Mouse (Mus musculus) thymus, postnatal 25 days (tissue): ENCODE measurements around the gene Gapdhs.
A peak's percentile ranks its signal among the peaks of the same experiment; 100 is the strongest.
"Not testable (repeated sequence)": the region's sequence is repeated elsewhere in the genome, so short reads cannot be mapped to it uniquely, and the experiment has no call there.

ENCODE experiments used
- DNase-seq: peaks from one replicate; pipeline ENCODE4 v3.0.0; 2022

Gapdhs gene

DNA sequence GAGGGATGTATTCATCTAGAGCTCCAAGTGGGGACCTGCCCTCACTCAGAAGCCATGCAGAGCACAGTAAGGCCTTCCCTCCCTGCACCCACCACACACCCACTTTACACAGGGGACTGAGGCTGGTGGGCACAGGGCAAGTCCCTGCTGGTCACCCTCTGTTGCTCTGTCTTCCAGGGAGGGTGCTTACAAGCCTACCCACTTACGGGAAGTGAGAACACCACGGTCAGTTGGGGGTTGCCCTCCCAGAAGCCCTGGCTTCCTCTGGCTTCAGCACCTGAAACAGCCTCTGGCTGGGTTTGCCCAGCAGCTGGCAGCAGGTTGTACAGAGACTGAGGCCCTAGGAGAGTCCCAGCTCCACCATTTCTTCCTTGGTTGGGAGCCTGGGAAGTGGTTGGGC, 911 bp downstream of the Gapdhs start:
- not testable (repeated sequence) for DNase-seq

DNA sequence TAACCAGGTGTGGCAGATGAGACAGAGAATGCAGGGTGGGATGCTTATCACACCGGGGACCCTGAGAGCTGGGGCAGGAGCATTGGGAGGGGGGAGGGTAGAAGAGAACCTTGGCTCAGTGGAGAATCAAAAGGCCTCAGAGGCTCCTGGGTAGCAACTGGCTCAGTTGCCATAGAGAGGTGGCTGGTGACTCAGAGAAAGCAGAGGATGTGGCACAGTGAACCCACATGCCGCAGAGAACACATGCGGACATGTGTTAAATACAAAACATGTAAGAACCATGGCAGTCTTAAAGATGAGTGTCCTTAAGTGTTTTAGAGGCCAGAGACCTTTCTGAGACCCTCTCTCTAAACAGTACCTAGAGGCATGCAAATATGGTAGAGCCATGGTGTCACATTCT, 7.3 kb downstream of the Gapdhs start:
- no peak for DNase-seq

DNA sequence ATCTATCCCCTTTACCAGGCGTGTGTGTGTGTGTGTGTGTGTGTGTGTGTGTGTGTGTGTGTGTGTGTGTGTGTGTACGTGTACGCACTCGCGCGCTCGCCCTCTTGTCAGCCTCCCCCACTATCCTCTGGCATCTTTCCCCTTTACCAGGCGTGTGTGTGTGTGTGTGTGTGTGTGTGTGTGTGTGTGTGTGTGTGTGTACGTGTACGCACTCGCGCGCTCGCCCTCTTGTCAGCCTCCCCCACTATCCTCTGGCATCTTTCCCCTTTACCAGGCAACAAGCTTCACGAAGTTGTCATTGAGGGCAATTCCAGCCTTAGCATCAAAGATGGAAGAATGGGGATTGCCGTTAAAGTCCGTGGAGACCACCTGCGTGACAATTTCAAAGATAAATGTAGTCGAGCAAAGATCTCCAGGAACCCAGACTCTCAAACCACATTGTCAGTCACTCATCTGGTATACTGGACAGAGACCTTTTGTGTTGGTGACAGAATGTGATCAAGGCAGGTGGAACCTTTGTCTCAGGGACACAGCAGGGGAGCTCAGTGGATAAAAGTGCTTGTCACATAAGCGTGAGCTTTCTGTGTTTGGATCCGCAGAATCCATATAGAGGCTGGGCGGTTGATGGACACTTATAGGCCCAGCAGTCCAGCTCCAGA, 13.3 kb downstream of the Gapdhs start:
- DNase-seq: not testable (repeated sequence)

DNA sequence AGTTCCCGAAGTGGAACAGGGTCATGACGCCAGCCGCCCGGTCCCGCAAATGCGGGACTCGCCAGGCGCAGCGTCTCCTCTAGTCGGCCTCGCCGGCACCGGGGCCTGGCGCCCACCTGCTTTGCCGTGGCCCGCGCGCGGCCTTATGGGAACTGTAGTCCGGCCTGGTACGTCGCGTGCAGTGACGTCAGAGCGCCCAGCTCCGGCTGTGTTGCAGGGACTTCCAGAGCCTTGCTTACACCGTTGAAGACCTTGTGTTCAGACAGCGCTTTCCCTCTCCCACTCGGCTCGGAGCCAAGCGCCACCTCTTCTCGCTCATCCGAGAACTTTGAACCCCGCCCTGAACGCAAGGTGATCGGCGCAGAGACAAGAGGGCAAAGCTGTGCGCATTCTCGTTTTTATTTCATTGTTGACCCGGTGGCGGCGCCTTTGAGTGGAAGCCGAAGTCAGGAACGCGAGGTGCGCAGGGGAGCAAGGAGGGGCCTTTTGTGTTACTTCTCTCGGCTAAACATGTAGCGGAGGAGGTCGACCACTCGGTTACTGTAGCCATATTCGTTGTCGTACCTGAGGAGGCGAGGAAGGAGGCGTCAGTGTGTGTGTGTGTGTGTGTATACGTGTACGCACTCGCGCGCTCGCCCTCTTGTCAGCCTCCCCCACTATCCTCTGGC, 14.0 kb downstream of the Gapdhs start, which contains the start of gene Tmem147:
Gene Tmem147, minus strand, starts transcription at position 145 of the 668 bp plus-strand sequence.
- DNase-seq: peak; percentile 96

DNA sequence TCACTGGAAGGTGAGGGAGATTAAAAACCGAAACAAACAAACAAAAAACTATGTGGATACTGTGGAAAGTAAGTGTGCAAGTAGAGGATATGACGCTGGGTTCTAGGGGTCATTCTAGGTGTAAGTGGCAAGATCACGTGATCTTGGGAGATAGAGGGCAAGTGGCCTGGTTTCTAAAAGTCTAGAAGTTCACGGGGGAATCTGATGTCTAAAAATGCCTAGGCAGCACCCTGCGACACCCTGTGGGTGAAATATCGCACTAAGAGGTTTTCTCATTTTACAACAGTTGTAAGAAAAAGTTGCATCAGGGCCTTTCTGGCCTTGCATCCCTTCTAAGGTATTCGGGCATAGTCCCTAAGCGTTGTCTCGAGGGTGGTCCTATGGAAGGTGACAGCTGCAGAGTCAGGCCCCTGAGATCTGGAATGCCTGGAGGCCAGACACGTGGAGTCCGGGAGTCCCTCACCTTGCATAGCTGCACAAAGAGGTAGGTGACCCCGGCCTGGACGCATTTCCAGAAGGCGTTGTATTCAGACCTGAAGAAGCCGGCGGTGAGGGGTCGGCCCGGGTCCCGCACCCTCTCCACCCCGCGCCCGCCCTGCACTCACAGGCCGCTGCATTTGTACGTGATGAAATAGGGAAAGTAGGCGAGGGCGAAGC, 14.6 kb downstream of the Gapdhs start:
- no peak for DNase-seq

DNA sequence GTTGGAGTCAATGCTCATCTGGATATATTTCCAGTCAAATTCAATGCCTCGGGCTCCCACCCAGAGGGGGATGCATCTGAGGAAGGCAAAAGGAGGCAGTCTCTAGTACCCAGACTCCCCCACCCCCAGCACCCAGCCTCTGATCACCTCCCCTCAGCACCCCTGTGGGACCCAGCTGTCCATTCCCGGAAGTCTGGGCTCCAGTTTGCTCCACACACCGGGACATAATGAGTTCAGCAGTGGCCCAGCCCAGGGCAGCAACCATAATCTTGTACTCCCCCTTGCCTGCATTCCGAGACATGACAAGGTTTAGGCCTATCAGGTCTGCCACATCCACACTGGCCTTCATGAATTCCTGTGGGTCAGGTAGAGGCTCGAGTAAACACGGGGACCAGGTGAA, 15.3 kb downstream of the Gapdhs start:
- DNase-seq: no peak

DNA sequence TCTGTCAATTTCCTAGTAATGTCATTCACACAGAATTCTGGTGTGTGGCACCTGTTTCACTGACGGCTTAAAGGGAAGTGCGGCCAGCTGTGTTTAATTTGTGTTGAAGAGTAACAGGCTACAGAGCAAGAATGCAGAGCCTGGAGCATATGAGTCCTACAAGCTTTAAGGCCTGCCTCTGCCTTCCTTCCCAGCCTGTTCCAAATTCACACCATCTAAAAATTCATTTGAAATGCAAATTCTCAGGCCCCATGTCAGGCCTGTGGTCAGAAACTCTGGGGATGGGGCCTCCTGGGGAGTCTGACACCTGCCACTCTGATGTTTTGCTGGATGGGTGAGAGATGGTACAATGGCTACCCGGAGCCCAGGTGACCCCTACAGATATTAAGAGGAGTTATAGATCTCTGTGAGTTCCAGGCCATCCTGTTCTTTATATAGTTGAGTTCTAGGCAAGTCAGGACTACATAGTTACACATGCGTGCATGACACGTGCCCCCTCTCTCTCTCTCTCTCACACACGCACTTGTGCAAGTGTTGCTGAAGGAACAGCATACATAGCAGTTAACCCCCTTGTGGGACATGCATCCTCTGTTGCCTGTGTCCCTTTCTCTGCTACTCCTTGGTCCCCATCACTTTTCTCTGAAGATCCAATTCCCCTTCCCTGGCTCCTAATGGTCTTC, 20.1 kb downstream of the Gapdhs start:
- no peak for DNase-seq

DNA sequence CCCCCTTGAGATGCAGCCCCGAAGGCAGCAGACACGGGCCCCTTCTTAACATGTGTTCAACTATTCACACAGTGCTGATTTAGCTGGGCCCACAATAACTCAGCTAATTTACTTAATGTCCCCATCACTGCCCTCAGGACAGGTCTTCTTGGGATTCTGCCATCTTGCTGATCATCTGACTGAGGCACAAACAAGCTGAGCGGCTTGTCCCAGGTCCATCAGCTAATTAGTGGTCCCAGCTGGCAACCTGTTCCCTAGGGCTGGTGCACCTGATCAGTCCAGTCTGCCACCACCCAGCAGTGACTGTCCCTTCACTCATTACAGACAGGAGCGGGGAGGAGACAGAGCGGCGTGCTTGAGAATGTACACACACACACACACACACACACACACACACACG, 22.2 kb downstream of the Gapdhs start:
- no peak for DNase-seq

DNA sequence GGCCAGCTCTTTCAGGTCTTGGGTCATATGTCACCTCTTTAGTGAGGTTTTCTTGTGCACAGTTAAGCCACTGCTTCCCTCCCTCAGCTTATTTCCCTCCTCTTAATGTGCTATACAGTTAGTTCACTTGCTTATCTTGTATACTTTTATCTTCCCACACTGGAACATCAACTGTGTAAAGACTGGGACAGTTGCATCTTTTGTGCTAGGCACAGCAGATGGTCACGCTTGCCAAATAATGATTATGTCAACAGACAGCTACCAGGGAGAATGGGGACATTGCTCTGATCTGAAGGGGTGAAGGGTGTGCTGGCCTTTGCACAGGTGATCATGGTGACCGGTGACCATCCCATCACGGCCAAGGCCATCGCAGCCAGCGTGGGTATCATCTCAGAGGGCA, 23.8 kb downstream of the Gapdhs start:
- DNase-seq: no peak

DNA sequence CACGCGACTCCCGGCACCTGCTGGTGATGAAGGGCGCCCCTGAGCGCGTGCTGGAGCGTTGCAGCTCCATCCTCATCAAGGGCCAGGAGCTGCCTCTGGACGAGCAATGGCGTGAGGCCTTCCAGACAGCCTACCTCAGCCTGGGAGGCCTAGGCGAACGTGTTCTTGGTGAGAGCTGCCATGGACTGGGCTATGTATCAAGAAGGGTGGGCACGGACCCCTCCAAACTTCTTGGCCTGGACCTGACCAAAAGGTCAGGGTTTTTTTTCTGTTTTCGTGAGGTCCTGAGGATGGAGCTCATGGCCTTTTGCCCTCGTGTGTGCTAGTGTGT, 25.8 kb downstream of the Gapdhs start:
- no peak for DNase-seq

DNA sequence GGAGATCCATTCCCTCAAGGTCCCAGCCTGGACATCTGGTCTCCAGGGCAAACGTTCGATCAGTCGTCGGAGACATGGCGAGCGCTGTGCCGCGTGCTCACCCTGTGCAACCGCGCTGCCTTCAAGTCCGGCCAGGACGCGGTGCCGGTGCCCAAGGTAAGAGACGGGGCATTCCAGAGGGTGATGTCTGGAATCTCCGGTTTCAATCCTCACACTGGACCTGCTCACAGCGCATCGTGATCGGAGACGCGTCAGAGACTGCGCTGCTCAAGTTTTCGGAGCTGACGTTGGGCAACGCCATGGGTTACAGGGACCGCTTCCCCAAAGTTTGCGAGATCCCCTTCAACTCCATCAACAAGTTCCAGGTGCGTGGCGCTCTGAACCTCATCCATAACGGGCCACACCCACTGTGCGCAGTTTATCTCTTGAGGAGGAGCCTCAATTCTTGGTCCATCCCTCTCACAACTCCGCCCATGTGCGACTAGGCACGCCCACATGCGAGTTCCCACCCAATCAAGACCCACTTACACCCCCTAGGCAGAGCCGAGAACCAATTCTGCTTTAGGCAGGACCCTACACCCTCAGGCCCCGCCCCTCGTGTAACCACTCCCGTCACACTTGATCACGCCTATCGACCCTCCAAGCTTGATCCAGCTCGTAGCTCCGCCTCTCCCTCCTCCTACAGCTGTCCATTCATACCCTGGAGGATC, 26.3 kb downstream of the Gapdhs start:
- DNase-seq: peak; percentile 61

DNA sequence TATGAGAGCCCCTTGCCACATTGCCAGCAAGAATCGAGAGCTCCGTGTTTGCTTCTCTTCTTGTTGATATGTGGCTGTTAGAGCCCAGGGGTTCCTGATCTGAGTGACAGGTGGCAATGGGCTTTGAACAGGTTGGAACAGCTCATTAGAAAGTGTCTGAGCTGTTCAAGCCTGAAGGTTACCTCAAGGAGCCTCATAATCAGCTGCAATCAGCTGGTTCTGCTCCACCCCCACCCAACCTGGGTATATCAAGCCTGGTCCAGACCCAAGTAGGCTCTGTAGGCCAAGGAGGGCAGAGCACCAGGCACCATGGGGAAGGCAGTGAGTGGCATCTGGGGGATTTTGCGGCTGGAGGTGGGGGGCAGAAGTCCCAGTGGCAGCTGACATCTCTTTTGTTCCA, 31.5 kb downstream of the Gapdhs start, which contains the start of gene Atp4a:
Gene Atp4a, plus strand, starts transcription at position 268 of the 400 bp plus-strand sequence.
- DNase-seq: no peak

DNA sequence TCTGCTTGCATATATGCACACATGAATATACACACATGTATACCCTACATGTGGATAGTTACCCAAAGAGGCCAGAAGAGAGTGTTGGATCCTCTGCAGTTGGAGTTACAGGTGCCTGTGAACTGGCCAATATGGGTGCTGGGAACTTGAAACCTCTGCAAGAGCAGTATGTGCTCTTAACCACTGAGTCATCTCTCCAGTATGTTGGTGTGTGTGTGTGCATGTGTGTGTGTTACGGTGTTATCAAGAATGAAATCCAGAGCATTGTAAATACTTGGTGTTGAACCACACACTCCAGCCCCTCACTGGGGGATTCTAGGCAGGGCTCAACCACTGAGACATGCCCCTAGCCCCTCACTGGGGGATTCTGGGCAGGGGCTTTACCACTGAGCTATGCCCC, 36.0 kb downstream of the Gapdhs start:
- DNase-seq: no peak

DNA sequence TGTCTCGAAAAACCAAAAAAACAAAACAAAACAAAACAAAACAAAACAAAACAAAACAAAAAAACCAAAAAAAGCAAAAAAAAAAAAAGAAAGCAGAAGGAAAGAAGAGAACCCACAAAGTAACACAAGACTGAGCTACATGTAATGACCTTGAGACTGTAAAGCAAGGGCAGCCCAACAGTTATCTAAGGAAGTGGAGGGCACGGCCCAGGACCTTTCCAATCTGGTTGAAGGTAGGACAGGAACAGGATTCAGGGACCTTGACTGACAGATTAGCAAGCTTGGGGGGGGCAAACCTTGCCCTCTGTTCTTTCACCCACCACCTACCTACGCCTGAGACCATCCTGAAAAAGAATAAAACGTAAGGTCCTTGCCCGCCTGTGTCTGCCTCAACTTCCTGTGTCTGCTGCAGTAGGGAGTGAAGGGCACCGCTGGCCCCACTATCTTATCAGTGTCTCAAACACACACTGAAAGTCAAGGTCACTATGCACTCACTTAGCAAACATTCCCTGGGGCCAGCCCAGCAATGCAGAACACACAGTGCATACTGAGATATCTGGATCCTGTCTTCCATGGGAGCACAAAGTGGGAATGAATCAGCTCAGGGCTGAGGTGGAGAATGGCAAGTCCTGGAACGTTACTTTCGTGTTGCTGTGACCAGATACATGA, 37.1 kb downstream of the Gapdhs start:
- DNase-seq: no peak

DNA sequence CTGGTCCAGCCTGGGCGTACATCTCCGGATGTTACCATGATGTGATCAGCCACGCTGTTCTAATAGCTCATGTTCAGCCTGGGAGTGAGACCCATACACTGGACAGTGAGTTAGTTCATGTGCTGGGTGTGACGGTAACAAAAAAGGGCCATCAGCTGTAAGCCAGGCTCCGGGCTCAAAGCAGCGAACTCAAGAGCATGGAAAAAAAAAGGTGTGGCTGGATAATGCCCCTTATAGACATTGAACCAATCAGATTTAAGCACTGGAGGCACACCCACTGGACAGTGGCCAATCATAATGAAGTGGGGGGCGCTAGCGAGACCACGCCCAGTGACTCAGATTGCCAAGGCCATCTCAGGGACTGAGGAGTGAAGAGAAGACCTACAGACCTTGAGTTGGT, 44.9 kb downstream of the Gapdhs start, which contains the start of gene 2200002J24Rik:
Gene 2200002J24Rik, plus strand, starts transcription at position 338 of the 400 bp plus-strand sequence.
- DNase-seq: no peak

DNA sequence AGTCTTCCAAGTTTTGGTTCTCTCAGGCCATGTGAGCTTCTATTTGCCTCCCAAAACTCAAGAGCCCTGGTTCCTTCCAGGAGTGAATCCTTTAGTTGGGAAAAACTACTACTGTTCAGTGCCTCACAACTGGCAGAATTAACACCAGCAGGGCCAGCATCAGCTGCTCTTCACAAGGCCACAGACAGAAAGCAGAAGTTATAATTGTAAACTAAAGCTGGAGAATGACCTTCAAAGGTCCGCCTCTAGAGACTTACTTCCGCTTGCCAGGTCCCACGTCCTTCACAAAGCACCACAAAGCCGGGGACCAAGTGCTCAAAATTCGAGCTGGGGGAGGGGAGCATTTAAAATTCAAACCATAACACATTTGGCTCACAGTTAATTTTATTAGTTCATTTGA, 45.4 kb downstream of the Gapdhs start:
- no peak for DNase-seq

DNA sequence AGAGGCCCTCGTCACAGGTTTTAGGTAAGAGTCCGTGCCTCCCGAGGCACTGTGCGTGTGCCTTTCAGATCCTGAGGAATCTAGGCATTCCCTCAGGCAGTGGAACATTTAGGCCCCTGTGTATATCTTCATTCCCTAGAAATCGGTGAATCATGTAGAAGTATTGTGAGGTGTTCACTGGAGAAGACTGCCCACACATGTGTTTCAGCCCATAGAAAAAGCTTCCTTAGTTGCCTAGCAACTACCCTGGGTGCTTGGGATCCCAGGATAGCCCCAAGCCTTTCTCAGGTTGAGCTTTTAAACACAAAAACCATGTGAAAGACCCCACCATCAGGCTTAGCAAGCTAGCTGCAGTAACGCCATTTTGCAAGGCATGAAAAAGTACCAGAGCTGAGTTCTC, 55.2 kb downstream of the Gapdhs start:
- DNase-seq: no peak

DNA sequence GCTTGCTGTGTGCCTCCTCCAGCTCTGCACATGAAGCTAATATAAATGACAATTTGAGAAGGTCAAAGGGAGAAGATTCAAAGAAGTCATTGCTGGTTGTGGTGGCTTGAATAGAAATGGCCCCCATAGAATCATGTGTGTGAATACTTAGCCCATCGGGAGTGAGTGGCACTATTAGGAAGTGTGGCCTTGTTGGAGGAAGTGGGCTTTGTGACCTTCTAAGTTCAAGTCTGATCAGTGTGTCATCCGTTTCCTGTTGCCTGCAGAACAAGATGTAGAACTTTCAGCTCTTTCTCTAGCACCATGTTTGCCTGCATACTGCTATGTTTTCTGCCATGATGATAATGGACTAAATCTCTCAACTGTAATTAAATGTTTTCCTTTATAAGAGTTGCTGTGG, 60.1 kb downstream of the Gapdhs start:
- DNase-seq: no peak

DNA sequence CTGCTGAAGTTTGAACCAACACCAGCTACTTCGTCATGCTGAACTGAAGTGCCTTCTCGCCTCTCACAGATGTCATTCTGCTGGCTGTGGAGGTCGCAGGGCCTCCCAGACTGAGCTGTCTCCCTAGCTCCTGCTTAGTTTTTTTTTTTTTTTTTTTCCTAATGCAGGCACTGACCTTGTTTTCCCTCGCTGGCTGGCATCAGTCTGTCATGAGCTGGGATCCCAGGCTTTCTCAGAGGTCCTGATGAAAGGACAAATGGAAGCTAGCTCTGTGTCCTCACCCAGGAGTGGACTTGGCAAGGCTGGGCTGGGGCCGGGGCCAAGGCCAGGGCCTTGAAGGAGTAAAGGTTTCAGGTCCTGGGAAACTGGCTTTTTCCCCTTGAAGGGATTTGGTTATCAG, 61.6 kb downstream of the Gapdhs start:
- DNase-seq: no peak
